In the genomic region with DNA sequence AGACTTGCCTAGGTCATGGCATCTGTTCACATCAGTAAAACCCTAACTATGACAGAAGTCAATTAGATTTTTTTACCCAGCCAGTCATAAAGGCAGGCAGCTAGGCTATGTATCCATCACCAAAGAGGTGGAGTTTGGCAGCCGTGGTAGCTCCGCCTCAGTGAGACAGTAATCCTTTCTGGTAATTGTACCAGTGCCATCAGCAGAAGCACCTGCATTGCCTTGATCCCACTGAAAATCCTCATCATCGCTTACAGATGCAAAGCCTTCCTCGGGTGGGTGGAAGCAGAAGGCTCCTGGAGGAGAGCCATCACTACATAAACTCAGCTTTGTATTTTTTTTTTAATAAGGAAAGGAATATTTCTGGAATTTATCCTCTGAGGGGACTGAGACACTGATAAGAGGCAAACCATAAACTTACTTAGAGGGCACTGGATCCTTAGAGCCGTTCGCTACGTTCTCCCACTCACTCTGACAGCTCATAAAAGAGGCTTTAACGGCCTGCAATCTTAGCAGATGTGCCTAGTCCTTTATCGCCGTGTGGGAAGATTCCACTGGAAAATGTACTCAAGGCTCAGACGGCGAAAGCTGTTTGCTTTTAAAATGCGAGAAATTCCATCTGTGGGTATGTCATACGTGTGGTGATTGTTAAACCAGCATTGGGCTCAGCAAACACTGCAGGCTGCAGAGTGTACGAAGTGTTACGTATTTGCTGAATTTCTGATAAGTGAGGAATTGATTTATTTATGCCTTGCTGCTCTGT, we compare ENCODE assay signal across 9 mouse cellular contexts.
DNase-seq lines count a peak whose midpoint lies in the region; ATAC-seq and TF ChIP-seq lines count a peak whose summit lies in the region.
"Had no signal": no experiment of that assay in that cellular context is flagged by ENCODE, and none has a peak within 500 bp of the region (broad histone marks: within the 10 kb centered on the region; RNA-seq: fewer than 3 reads in every experiment).

No protein-coding gene starts in this region.

- H3K9me3 ChIP-seq in heart, postnatal 0 days (replicated peaks; ENCODE audit: control insufficient read depth, low read length), result no peaks in the 10 kb centered on the region
- H3K9me3 ChIP-seq in lung, embryonic 16.5 days (ENCODE audit: control insufficient read depth, low read length), result no peaks in the 10 kb centered on the region

- H3K9ac ChIP-seq in heart, postnatal 0 days (replicated peaks; ENCODE audit: low read depth, low read length), result no peak overlapping the region
- H3K9ac ChIP-seq in lung, embryonic 16.5 days (ENCODE audit: low read length), result 0 out of 2 replicates have a peak overlapping the region, but pooled peaks have one; percentile 3

- ATAC-seq in heart, postnatal 0 days (ENCODE audit: insufficient read depth, low read depth), result peak; percentile 40; the same call in 1 of the 2 replicates
- peak; percentile 86 for ATAC-seq in lung, embryonic 16.5 days (ENCODE audit: low read depth)
- no peak for ATAC-seq in CD4-positive, CD25-positive, alpha-beta regulatory T cell, adult 4 months
- no peak for ATAC-seq in megakaryocyte-erythroid progenitor cell, adult 5-6 weeks (replicated peaks; ENCODE audit: low FRiP score, low TSS enrichment, poor library complexity, severe bottlenecking)

- no peak overlapping the region for H3K4me2 ChIP-seq in heart, postnatal 0 days (ENCODE audit: low read depth, low read length)
- H3K4me2 ChIP-seq in lung, embryonic 16.5 days (ENCODE audit: low read depth, low read length), result peak overlapping the region; percentile 34

- DNase-seq in gastrocnemius, postnatal 25 days, result peak; percentile 20
- DNase-seq in gastrocnemius, postnatal 10 days, result no peak
- peak; percentile 87 for DNase-seq in brain, adult 2 months (ENCODE audit: low read depth, low spot score)
- DNase-seq in heart, postnatal 0 days (ENCODE audit: low spot score), result no peak
- no peak for DNase-seq in natural killer cell, adult 2 months (ENCODE audit: low spot score in 2 of 2)

- 68% methylated on average over 16 of the region's 16 CpGs for WGBS in heart, postnatal 0 days
- 21% methylated on average over 16 of the region's 16 CpGs for WGBS in lung, embryonic 16.5 days

- no peaks in the 10 kb centered on the region for H3K27me3 ChIP-seq in heart, postnatal 0 days (ENCODE audit: control insufficient read depth, insufficient read depth, low read length)
- H3K27me3 ChIP-seq in lung, embryonic 16.5 days (ENCODE audit: control insufficient read depth, insufficient read depth, low read depth, low read length), result no peaks in the 10 kb centered on the region

- H3K4me3 ChIP-seq in heart, postnatal 0 days (ENCODE audit: low read depth, low read length), result no peak overlapping the region
- H3K4me3 ChIP-seq in lung, embryonic 16.5 days (ENCODE audit: low read length), result no peak overlapping the region
- H3K4me3 ChIP-seq: erythroblast, embryonic 14.5 days had no signal

- TF ChIP-seq CTCF in heart, postnatal 0 days (IDR thresholded peaks at IDR 0.05; ENCODE audit: low read depth), result no peak

- peaks cover 46% of the 10 kb centered on the region for H3K36me3 ChIP-seq in heart, postnatal 0 days (replicated peaks; ENCODE audit: control insufficient read depth, insufficient read depth, low read length)
- H3K36me3 ChIP-seq in lung, embryonic 16.5 days (ENCODE audit: control insufficient read depth, insufficient read depth, low read length), result peaks cover 5% of the 10 kb centered on the region; the same call in 1 of the 2 replicates

- peak overlapping the region; percentile 27; the same call in 1 of the 2 replicates for H3K27ac ChIP-seq in heart, postnatal 0 days (ENCODE audit: low read depth)
- peak overlapping the region; percentile 60 for H3K27ac ChIP-seq in lung, embryonic 16.5 days (ENCODE audit: low read length)

- 0 out of 2 replicates have a peak, but pooled peaks cover 11% of the 10 kb centered on the region for H3K4me1 ChIP-seq in heart, postnatal 0 days (ENCODE audit: control insufficient read depth, insufficient read depth)
- peaks cover 19% of the 10 kb centered on the region for H3K4me1 ChIP-seq in lung, embryonic 16.5 days (replicated peaks; ENCODE audit: control insufficient read depth, insufficient read depth, low read length)

- no peak for TF ChIP-seq EP300 in heart, postnatal 0 days (IDR thresholded peaks at IDR 0.05; ENCODE audit: low read depth)

Comparison
In these comparisons a context has a peak if more than half of its experiments do, and no peak if none do; other contexts are left out.
1. DNase-seq: peak in gastrocnemius, postnatal 25 days (single experiment) and brain, adult 2 months (single experiment); none in gastrocnemius, postnatal 10 days (single experiment), heart, postnatal 0 days (single experiment) and natural killer cell, adult 2 months (0 of 2).
2. ATAC-seq: peak in heart, postnatal 0 days (single experiment) and lung, embryonic 16.5 days (single experiment); none in CD4-positive, CD25-positive, alpha-beta regulatory T cell, adult 4 months (single experiment) and megakaryocyte-erythroid progenitor cell, adult 5-6 weeks (single experiment).